Mouse (Mus musculus) lung, postnatal 0 days (tissue): ENCODE results near the gene Mybpc1.

ENCODE experiments used
- CTCF ChIP-seq: IDR thresholded peaks from 2 replicates; pipeline ENCODE4 v1.5.1; 2016; ENCODE audit warnings: antibody characterized with exemption, mild to moderate bottlenecking
- EP300 ChIP-seq: IDR thresholded peaks from 2 replicates; pipeline ENCODE4 v1.6.1; 2016; ENCODE audit warnings: antibody characterized with exemption, mild to moderate bottlenecking, control low read depth

- TF ChIP-seq CTCF (no peak), EP300 (no peak)
Measured at GRCm38 (mm10) chr10:88600591-88600990, 4.4 kb downstream of the Mybpc1 start.
